Mouse (Mus musculus) monocyte, adult 59 days (primary cell): ENCODE measurements around the gene Npm3. TPM values are rescaled to one million over a fixed set of nuclear protein-coding genes. Genes with fewer than 3 reads are reported as not detected.

Experiments
- total RNA-seq, 2 experiments: library from RNA; stranded (reverse); gene quantifications; one replicate each; pipeline ENCODE4 v1.2.4; 2023

Npm3 gene
- total RNA-seq = 10 to 100 TPM; 20.9 to 28.1 TPM

GRCm38 (mm10) chr19:45749243-45750043 is at the start of gene Npm3:
Gene Npm3, minus strand, starts transcription at chr19:45749591.

GRCm38 (mm10) chr19:45783181-45783932 is 34.0 kb upstream of the Npm3 start, which contains the start of gene Mgea5:
Gene Mgea5, minus strand, starts transcription at chr19:45783837.

GRCm38 (mm10) chr19:45742218-45742983 is 7.0 kb downstream of the Npm3 start, which contains the start of gene Fgf8:
Gene Fgf8, minus strand, starts transcription at chr19:45742915.

Other genes with a start within 250 kb of the Npm3 start
- gene Poll, start 189.1 kb downstream of the Npm3 start, total RNA-seq = 1 to 10 TPM; 7.8 to 9.2 TPM
- gene Gm17018, start 189.0 kb downstream of the Npm3 start, total RNA-seq = 10 to 100 TPM; 10.5 to 13.9 TPM
- 10 to 100 TPM; 50.7 to 60.6 TPM for gene Fbxw4, start 89.3 kb downstream of the Npm3 start, total RNA-seq
- not detected for gene Fgf8, start 6.7 kb downstream of the Npm3 start, total RNA-seq
- 100 to 1,000 TPM; 149 to 164 TPM for gene Mgea5, start 34.2 kb upstream of the Npm3 start, total RNA-seq
- 1 to 10 TPM in 1 of 2 experiments, under 1 TPM in 1; 0.58 to 1.4 TPM for gene Kcnip2, start 66.5 kb upstream of the Npm3 start, total RNA-seq
- 10 to 100 TPM; 20.0 to 20.6 TPM for gene Armh3, start 248.9 kb upstream of the Npm3 start, total RNA-seq